Mouse (Mus musculus): ENCODE measurements around the gene Pim1. TPM values are rescaled to one million over a fixed set of nuclear protein-coding genes. Genes with fewer than 3 reads are reported as not detected.

Gene Pim1
- polyA plus RNA-seq (2014; fragmentation: Illumina TruSeq; extraction: RNeasy Lipid Tissue Mini Kit (QIAGEN cat#74804); ENCODE audit: low read depth, low replicate concordance) = 23.0 TPM

DNA sequence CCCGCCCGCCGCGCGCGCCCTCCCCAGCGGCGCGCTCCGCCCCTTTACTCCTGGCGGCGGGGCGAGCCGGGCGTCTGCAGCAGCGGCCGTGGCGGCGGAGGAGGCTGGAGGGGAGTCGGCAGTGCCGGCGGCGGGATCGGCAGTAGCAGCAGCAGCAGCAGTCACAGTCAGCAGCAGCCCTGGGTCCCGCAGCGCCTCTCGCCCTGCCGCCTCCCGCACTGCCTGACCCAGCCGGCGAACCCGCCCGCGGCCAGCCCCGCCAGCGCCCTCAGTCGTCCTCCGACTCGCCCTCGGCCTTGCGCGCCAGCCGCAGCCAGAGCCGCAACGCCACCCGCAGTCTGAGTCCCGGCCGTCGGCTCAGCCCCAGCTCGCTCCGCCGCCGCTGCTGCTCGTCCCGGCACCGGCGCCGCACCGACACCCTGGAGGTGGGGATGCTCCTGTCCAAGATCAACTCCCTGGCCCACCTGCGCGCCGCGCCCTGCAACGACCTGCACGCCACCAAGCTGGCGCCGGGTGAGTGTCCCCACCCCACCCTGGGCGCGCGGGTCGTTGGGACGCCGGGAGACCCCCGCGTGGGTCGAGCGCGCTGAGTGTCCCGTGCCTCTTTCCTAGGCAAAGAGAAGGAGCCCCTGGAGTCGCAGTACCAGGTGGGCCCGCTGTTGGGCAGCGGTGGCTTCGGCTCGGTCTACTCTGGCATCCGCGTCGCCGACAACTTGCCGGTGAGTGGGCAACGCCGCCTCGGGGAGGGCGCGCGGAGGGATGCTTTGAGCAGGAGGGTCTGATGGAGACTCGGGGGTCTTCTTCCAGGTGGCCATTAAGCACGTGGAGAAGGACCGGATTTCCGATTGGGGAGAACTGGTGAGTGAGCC is at the start of gene Pim1:
TSS of gene Pim1 (plus strand) at position 41 of the 869 bp plus-strand sequence.

Other genes with a start within 250 kb of the Pim1 start
- gene Ppil1, start 226.6 kb upstream of the Pim1 start, polyA plus RNA-seq (2014; fragmentation: Illumina TruSeq; extraction: RNeasy Lipid Tissue Mini Kit (QIAGEN cat#74804); ENCODE audit: low read depth, low replicate concordance) = 9.2 TPM
- gene BC004004, start 222.0 kb upstream of the Pim1 start, polyA plus RNA-seq (2014; fragmentation: Illumina TruSeq; extraction: RNeasy Lipid Tissue Mini Kit (QIAGEN cat#74804); ENCODE audit: low read depth, low replicate concordance) = 37.5 TPM
- gene Pi16, start 173.1 kb upstream of the Pim1 start, polyA plus RNA-seq (2014; fragmentation: Illumina TruSeq; extraction: RNeasy Lipid Tissue Mini Kit (QIAGEN cat#74804); ENCODE audit: low read depth, low replicate concordance) = 0.22 TPM
- gene Mtch1, start 142.8 kb upstream of the Pim1 start, polyA plus RNA-seq (2014; fragmentation: Illumina TruSeq; extraction: RNeasy Lipid Tissue Mini Kit (QIAGEN cat#74804); ENCODE audit: low read depth, low replicate concordance) = 1.7 TPM
- gene Fgd2, start 129.8 kb upstream of the Pim1 start, polyA plus RNA-seq (2014; fragmentation: Illumina TruSeq; extraction: RNeasy Lipid Tissue Mini Kit (QIAGEN cat#74804); ENCODE audit: low read depth, low replicate concordance) = 2.0 TPM
- gene Gm17657, start 58.9 kb downstream of the Pim1 start, polyA plus RNA-seq (2014; fragmentation: Illumina TruSeq; extraction: RNeasy Lipid Tissue Mini Kit (QIAGEN cat#74804); ENCODE audit: low read depth, low replicate concordance) = 1.3 TPM
- 4.2 TPM for gene Tbc1d22b, start 59.0 kb downstream of the Pim1 start, polyA plus RNA-seq (2014; fragmentation: Illumina TruSeq; extraction: RNeasy Lipid Tissue Mini Kit (QIAGEN cat#74804); ENCODE audit: low read depth, low replicate concordance)
- gene Tmem217, start 61.6 kb downstream of the Pim1 start, polyA plus RNA-seq (2014; fragmentation: Illumina TruSeq; extraction: RNeasy Lipid Tissue Mini Kit (QIAGEN cat#74804); ENCODE audit: low read depth, low replicate concordance) = 31.3 TPM
- 17.3 TPM for gene Rnf8, start 124.0 kb downstream of the Pim1 start, polyA plus RNA-seq (2014; fragmentation: Illumina TruSeq; extraction: RNeasy Lipid Tissue Mini Kit (QIAGEN cat#74804); ENCODE audit: low read depth, low replicate concordance)
- 1.0 TPM for gene Gm28043, start 124.1 kb downstream of the Pim1 start, polyA plus RNA-seq (2014; fragmentation: Illumina TruSeq; extraction: RNeasy Lipid Tissue Mini Kit (QIAGEN cat#74804); ENCODE audit: low read depth, low replicate concordance)
- 16.8 TPM for gene Cmtr1, start 169.8 kb downstream of the Pim1 start, polyA plus RNA-seq (2014; fragmentation: Illumina TruSeq; extraction: RNeasy Lipid Tissue Mini Kit (QIAGEN cat#74804); ENCODE audit: low read depth, low replicate concordance)
- 1.2 TPM for gene Ccdc167, start 226.3 kb downstream of the Pim1 start, polyA plus RNA-seq (2014; fragmentation: Illumina TruSeq; extraction: RNeasy Lipid Tissue Mini Kit (QIAGEN cat#74804); ENCODE audit: low read depth, low replicate concordance)